Comparison of ENCODE assay signal across 13 mouse cellular contexts in genomic region chr3:99709506-99709905, GRCm38 (mm10).
"Had no signal": no experiment of that assay in that cellular context is flagged by ENCODE, and none has a peak within 500 bp of the region (broad histone marks: within the 10 kb centered on the region; RNA-seq: fewer than 3 reads in every experiment).

No protein-coding gene starts in this region.

- H3K4me3 ChIP-seq: midbrain, embryonic 12.5 days; midbrain, embryonic 15.5 days; neural tube, embryonic 12.5 days; stomach, embryonic 15.5 days had no signal

- H3K4me2 ChIP-seq: lung, embryonic 14.5 days; midbrain, embryonic 12.5 days; midbrain, embryonic 15.5 days; neural tube, embryonic 12.5 days; stomach, embryonic 15.5 days had no signal

- ATAC-seq: midbrain, embryonic 15.5 days had no signal

- H3K27ac ChIP-seq: midbrain, embryonic 12.5 days; midbrain, embryonic 15.5 days; neural tube, embryonic 12.5 days; stomach, embryonic 15.5 days; stomach, postnatal 0 days had no signal

- H3K9ac ChIP-seq: lung, embryonic 14.5 days; midbrain, embryonic 12.5 days; midbrain, embryonic 15.5 days; neural tube, embryonic 12.5 days; stomach, embryonic 15.5 days had no signal

- H3K27me3 ChIP-seq: midbrain, embryonic 12.5 days; midbrain, embryonic 15.5 days; neural tube, embryonic 12.5 days; stomach, embryonic 15.5 days had no signal

- H3K9me3 ChIP-seq: midbrain, embryonic 12.5 days; midbrain, embryonic 15.5 days; neural tube, embryonic 12.5 days; stomach, embryonic 15.5 days had no signal

- H3K4me1 ChIP-seq: midbrain, embryonic 12.5 days; midbrain, embryonic 15.5 days; neural tube, embryonic 12.5 days; stomach, embryonic 15.5 days had no signal

- DNase-seq: lung, adult 18-20 months; lung, embryonic 14.5 days; lung, postnatal 10 days; lung, postnatal 4 days; right cerebral cortex, postnatal 14 days; thymus, adult 2 months; thymus, postnatal 25 days; thymus, postnatal 4 days had no signal

- H3K36me3 ChIP-seq: midbrain, embryonic 12.5 days; midbrain, embryonic 15.5 days; neural tube, embryonic 12.5 days; stomach, embryonic 15.5 days had no signal
